Mouse (Mus musculus) limb, embryonic 13.5 days (tissue): ENCODE measurements at regions not wholly inside any gene's neighbourhood (a gene's known extent, or its start where the extent isn't known, plus 50 kb on each side); places are given as distances from the start of the nearest gene placed in this dataset.

Experiments
- ATAC-seq: fragments of 200-750 bp; cut with Nextera tagmentation; 2 replicates; pipeline ENCODE4 v1.8.0; 2017; ENCODE audit warnings: low read depth, moderate number of reproducible peaks, moderate TSS enrichment; ENCODE audit not compliant: low FRiP score
- H3K27ac ChIP-seq: fragments of 300-500 bp; sonication (generic); 2 replicates; pipeline ENCODE4 v1.5.1; 2015; ENCODE audit warnings: inconsistent platforms, mild to moderate bottlenecking, moderate library complexity
- H3K27me3 ChIP-seq: fragments of 300-500 bp; sonication (generic); 2 replicates; pipeline ENCODE4 v1.6.1; 2015; ENCODE audit warnings: mild to moderate bottlenecking, inconsistent platforms
- H3K36me3 ChIP-seq: fragments of 300-500 bp; sonication (generic); 2 replicates; pipeline ENCODE4 v1.6.1; 2015; ENCODE audit warnings: inconsistent platforms, mild to moderate bottlenecking, moderate library complexity
- H3K4me1 ChIP-seq: fragments of 300-500 bp; sonication (generic); 2 replicates; pipeline ENCODE4 v1.6.1; 2015; ENCODE audit warnings: inconsistent platforms
- H3K4me2 ChIP-seq: fragments of 300-500 bp; sonication (generic); replicated peaks from 2 replicates; pipeline ENCODE4 v1.6.1; 2015; ENCODE audit warnings: inconsistent platforms, mild to moderate bottlenecking, moderate library complexity
- H3K4me3 ChIP-seq: fragments of 300-500 bp; sonication (generic); 2 replicates; pipeline ENCODE4 v1.5.1; 2015; ENCODE audit warnings: moderate library complexity, mild to moderate bottlenecking, inconsistent platforms
- H3K9ac ChIP-seq: fragments of 300-500 bp; sonication (generic); 2 replicates; pipeline ENCODE4 v1.6.1; 2015; ENCODE audit warnings: mild to moderate bottlenecking, inconsistent platforms
- H3K9me3 ChIP-seq: fragments of 300-500 bp; sonication (generic); 2 replicates; pipeline ENCODE4 v1.6.1; 2016; ENCODE audit warnings: inconsistent platforms
- WGBS: fragments of 180-500 bp; shearing (Covaris S2); methylation state at CpG from one replicate; pipeline ENCODE4 v1.1.7; 2015; 5-methylcytosine and 5-hydroxymethylcytosine counted together

DNA sequence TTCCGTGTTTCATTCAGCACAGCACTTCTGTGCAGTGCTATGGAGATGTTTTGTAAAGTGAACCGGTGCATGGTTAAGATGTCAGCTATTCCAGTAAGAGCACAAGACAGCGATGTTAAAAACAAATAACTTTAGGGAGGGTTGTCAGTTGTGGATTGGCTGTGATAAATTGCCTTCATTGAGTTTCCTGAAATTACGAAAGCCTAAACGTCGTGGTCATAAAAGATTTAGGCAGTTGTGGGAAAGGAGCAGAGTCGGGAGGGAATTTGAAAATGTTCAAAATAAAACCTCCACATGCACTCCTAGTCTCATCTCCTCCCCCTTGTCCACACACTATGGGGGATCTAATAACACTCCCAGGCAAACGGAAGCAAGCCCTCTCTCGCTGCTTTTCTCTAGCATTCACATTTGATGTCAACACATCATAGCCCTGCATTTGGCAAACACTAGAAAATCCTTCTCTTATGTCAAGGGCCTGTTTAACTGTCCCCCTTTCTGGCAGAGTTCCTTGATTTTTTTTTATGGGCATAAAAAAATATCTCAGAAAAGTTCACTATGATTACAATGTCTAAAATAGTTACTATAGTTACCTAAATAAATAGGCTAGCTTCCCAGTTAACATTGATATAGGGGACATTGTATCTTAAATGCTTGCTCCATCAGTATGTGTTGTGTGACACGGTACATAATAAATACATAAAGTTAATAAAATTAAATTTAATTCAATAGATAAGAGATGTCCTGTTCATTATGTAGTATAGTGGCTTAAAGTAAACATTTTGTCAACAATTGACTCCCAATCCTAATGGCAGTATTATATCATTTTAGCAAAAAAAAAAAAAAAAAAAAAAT lies 589.2 kb upstream of the Kif18a start:
- H3K27ac ChIP-seq = no peak overlapping the region
- WGBS = 58% methylated on average over 10 of the region's 10 CpGs
- 0 out of 2 replicates have a peak, but pooled peaks cover 2% of the 10 kb centered on the region for H3K4me1 ChIP-seq
- H3K36me3 ChIP-seq = no peaks in the 10 kb centered on the region
- no peak overlapping the region for H3K4me3 ChIP-seq
- no peak for ATAC-seq
- H3K9me3 ChIP-seq = no peaks in the 10 kb centered on the region
- H3K4me2 ChIP-seq = no peak overlapping the region
- H3K27me3 ChIP-seq = no peaks in the 10 kb centered on the region
- H3K9ac ChIP-seq = no peak overlapping the region

DNA sequence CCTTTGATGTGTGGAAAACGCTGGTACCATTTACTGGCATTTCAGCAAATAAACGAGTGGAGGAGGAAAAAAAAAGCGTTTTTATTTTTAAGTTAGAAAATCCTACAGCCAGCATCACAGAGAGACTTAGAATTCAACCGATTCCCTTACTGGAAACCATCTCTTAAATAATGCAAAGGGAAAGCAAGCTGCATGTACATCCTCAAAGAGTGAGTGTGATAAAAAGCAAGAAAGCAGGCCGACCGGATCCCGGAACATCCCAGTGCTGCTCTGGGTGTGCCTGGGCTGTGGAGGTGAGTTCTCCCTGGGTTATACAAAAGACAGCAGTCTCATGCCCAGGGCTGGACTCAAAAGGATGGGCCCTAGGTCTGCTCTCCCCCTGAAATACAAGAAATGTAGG lies 579.2 kb upstream of the Kif18a start:
- Histone ChIP-seq H3K4me3 (no peak overlapping the region), H3K4me2 (no peak overlapping the region), H3K9me3 (no peaks in the 10 kb centered on the region), H3K27me3 (no peaks in the 10 kb centered on the region), H3K36me3 (no peaks in the 10 kb centered on the region), H3K4me1 (no peaks in the 10 kb centered on the region), H3K9ac (no peak overlapping the region), H3K27ac (no peak overlapping the region)
- ATAC-seq = no peak
- WGBS = 54% methylated on average over 7 of the region's 7 CpGs

DNA sequence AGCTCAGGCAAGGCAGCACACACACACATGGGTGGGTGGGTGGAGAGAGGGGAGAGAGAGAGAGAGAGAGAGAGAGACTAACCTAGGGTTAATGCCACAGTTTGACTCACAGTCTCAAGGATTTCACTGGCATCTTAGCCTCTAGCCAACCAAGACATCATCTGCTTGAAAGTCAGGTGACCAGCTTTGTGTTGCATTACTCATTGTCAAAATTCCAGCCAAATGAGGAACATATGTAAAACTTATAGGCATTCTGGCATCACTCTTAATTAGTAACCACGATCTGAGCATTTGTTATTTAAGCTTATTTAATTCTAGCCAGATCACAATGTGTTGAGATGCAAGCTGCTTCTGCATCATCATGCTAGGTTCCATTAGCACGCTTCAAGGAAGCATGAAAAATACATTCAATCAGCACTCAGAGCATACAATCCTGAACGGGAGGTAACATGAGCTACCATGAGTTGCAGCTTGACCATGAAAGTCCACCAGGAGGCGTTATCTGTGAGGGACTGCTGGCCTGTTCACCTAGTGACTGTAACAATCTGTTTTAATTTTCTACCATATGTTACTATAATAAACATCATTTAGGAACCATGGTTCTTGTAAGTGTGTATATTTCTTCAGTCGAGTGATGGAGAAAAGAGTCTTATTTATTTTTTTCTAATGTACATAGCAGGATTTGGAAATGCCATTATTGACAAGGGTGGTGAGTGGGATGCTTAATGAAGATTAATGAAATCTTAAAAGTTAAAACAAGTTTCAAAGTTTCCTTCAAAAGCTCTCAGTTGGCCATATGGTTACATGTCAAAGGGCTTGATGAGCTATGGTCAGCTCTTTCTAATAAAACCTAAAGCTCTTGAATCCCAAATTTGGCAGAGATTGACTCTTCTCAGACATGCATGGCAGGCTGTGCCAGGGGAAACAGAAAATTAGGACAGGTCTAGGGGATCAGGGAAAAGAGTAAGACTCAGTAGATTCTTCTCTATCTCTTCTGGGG lies 572.4 kb upstream of the Kif18a start:
- WGBS = 68% methylated on average over 5 of the region's 5 CpGs
- Histone ChIP-seq H3K4me3 (no peak overlapping the region), H3K27ac (no peak overlapping the region), H3K4me1 (no peaks in the 10 kb centered on the region), H3K27me3 (no peaks in the 10 kb centered on the region), H3K9me3 (no peaks in the 10 kb centered on the region), H3K9ac (no peak overlapping the region), H3K4me2 (no peak overlapping the region), H3K36me3 (no peaks in the 10 kb centered on the region)
- no peak for ATAC-seq

DNA sequence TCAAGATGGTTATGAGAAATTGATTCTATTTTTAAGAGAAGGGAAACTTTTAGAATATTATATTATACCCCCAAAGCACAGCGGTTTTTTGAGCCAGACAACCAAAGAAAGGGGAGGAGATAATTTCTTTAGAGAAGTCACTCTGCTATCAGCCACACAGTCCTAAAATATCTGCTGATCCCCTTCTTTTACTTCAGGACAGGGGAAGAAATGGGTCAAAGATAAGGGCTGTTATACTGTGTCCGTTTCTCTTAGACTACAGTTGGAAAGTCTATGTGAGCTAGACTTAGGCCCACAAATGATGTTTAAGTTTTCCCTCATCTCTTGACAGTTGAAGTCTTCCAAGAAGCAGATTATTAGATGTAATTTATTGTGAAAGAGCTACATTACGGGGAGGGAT lies 538.5 kb upstream of the Kif18a start:
- 81% methylated on average over 3 of the region's 3 CpGs for WGBS
- Histone ChIP-seq H3K27me3 (no peaks in the 10 kb centered on the region), H3K9ac (no peak overlapping the region), H3K4me3 (no peak overlapping the region), H3K4me1 (peaks cover 5% of the 10 kb centered on the region; the same call in 1 of the 2 replicates), H3K27ac (no peak overlapping the region), H3K36me3 (no peaks in the 10 kb centered on the region), H3K9me3 (no peaks in the 10 kb centered on the region), H3K4me2 (no peak overlapping the region)
- no peak for ATAC-seq

DNA sequence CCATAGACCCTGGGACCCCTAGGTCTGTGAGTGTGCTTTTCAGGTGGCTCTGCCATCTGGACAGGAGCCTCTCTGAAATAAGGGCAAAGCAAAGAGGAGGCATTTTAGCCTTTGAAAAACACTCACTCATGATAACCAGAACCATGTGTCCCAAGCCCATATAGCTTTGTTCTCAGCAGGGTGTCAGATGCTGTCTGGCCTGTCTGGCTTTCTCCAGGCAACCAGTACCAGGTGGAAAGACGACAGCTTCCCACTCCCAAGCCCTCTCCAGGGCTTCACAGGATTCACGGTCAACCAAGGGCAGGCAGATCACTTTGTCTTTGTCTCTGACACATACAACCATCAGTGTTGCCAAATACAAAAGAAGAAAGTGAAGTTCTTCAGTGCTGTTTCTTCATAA lies 537.0 kb upstream of the Kif18a start:
- Histone ChIP-seq H3K9ac (no peak overlapping the region), H3K4me3 (no peak overlapping the region), H3K4me1 (peaks cover 5% of the 10 kb centered on the region; the same call in 1 of the 2 replicates), H3K9me3 (no peaks in the 10 kb centered on the region), H3K27ac (no peak overlapping the region), H3K36me3 (no peaks in the 10 kb centered on the region), H3K4me2 (no peak overlapping the region), H3K27me3 (no peaks in the 10 kb centered on the region)
- WGBS = 17% methylated on average over 2 of the region's 2 CpGs
- no peak for ATAC-seq

DNA sequence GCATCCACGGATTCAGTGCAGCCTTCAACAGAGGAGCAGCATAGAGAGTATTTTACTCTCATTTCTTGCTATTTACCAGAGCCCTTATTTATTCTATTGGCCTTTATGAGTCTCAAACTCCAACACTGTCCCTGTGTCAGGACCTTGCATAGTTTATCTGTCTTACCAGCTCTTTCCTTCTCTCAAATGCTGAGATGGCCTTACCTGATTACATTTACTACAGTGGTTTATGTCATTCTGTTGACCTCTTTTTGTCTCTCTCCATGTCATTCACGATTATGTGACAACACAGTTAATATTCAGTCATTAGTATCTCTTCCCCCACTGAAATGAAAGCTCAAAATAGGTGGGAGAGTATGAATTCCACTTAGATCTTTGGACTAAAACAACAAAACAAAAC lies 535.7 kb upstream of the Kif18a start:
- Histone ChIP-seq H3K4me1 (peaks cover 5% of the 10 kb centered on the region; the same call in 1 of the 2 replicates), H3K27ac (no peak overlapping the region), H3K4me2 (no peak overlapping the region), H3K4me3 (no peak overlapping the region), H3K9ac (no peak overlapping the region), H3K27me3 (no peaks in the 10 kb centered on the region), H3K36me3 (no peaks in the 10 kb centered on the region), H3K9me3 (no peaks in the 10 kb centered on the region)
- WGBS = 89% methylated on average over 2 of the region's 2 CpGs
- ATAC-seq = no peak

DNA sequence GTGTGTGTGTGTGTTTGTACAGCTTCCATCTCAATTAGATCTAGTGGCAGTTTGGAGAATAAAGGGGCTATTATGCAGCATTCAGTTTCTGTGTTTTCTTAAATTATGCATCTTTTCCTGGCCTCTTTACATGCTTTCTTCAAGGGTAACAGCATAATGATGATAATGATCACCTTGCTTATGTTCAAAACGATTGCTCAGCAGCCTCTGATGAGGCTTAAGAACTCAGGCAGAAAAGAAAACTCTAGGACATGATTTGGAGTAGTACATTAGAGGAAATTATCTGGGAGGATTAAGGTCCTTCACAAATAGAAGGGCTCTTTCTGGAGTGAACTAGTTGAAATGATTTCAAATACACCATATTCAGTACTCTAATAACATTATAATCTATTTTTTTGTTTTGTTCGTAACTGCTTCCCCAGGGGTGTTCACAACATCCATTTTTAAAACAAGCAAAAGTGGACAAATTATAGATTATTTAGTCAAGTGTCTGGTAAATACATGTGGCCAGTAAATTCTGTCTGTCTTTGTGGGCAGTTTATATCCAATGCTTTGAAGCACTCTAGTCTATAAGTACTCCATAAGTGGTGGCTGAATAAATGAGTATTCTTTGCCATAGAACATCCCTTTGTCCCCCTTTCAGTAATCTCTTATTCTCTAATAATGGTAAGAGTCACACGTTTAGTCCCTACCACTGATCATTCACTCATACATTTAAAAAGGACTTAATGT lies 526.9 kb upstream of the Kif18a start:
- no peak overlapping the region for H3K9ac ChIP-seq
- H3K27ac ChIP-seq = no peak overlapping the region
- 68% methylated on average over 3 of the region's 3 CpGs for WGBS
- no peak overlapping the region for H3K4me2 ChIP-seq
- H3K4me3 ChIP-seq = no peak overlapping the region
- no peaks in the 10 kb centered on the region for H3K9me3 ChIP-seq
- H3K4me1 ChIP-seq = no peaks in the 10 kb centered on the region
- no peak for ATAC-seq
- H3K36me3 ChIP-seq = no peaks in the 10 kb centered on the region
- no peaks in the 10 kb centered on the region for H3K27me3 ChIP-seq

DNA sequence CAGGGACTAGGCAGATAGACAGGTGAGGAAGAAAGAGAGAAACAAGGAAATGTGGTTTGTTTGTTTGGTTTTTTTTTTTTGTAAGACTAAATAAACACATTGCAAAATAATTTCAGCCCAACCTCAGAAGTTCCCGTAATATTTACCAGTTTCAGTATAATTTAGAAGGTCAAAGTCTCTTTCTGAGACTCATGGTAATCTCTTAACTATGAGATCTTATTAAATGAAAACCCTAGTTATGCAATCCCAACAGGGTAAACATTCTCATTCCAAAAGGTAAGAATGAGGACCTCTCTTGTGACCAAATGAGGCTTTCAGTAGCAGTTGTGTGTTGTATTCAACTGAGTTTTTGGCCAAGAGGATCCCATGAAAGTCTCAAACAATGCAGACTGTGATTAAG lies 524.7 kb upstream of the Kif18a start:
- H3K4me2 ChIP-seq = no peak overlapping the region
- H3K27ac ChIP-seq = no peak overlapping the region
- no peak overlapping the region for H3K9ac ChIP-seq
- no peaks in the 10 kb centered on the region for H3K9me3 ChIP-seq
- H3K36me3 ChIP-seq = no peaks in the 10 kb centered on the region
- 71% methylated on average over 1 of the region's 1 CpGs for WGBS
- H3K4me1 ChIP-seq = no peaks in the 10 kb centered on the region
- ATAC-seq = no peak
- no peak overlapping the region for H3K4me3 ChIP-seq
- H3K27me3 ChIP-seq = no peaks in the 10 kb centered on the region

DNA sequence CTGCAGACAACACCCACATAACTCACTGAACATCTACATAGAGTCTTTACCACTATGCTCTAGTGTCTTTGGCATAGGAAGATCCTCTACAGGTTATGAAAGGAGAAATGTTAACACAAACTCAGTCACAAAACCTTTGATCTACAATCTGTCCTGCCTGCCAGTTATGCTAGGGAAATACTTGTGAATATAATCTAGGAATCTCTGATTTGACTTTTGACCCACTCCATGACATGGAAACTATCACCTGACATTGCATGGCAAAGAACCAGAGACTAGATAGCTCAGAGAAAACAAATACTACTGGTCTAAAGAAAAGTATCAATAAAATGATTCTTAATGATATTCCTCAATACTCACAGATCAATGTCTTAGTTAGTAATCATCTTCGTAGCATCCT lies 524.3 kb upstream of the Kif18a start:
- no peak overlapping the region for H3K9ac ChIP-seq
- H3K4me2 ChIP-seq = no peak overlapping the region
- no peaks in the 10 kb centered on the region for H3K4me1 ChIP-seq
- WGBS = 90% methylated on average over 1 of the region's 1 CpGs
- no peaks in the 10 kb centered on the region for H3K9me3 ChIP-seq
- no peaks in the 10 kb centered on the region for H3K36me3 ChIP-seq
- ATAC-seq = no peak
- no peak overlapping the region for H3K4me3 ChIP-seq
- no peak overlapping the region for H3K27ac ChIP-seq
- H3K27me3 ChIP-seq = no peaks in the 10 kb centered on the region

DNA sequence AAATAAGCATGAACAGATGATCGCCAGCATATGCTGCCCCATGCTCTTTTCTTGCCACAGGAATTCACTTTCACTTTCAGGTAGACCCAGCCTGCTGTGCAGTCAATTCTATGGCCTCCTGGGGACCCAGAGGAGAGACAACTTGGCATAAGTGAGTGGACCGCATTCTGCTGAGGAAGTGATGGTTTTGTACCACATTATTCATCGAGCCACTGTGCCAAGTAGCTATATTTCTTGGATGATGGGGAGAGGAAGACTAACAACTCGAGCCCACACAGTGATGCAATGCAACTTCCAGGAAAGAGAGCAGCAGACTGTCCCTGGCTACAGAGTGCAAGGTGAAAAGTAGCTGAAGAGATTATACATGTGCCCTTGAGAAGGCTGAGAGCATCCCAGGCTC lies 515.8 kb upstream of the Kif18a start:
- Histone ChIP-seq H3K36me3 (no peaks in the 10 kb centered on the region), H3K4me3 (no peak overlapping the region), H3K4me2 (no peak overlapping the region), H3K27ac (no peak overlapping the region), H3K4me1 (no peaks in the 10 kb centered on the region), H3K9me3 (no peaks in the 10 kb centered on the region), H3K27me3 (no peaks in the 10 kb centered on the region), H3K9ac (no peak overlapping the region)
- WGBS = 80% methylated on average over 4 of the region's 4 CpGs
- no peak for ATAC-seq

DNA sequence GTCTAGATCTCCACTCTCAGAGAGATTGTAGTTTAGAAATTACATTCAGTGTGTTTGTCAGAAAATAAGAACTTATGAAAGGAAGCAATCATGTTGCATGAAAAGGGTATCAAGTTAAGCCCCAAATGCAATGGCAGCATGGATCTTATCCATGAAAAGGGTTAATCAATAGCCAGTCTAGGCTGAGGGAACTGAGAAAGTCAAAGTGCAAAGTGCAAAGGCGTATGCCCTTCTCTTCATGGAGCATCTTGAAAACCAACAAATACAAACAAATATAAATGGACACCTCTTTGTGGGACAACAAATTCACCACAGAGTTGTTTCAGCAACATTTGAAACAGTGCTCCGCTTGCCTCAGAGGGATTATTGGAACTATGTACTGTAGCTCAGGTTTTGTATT lies 514.1 kb upstream of the Kif18a start:
- 84% methylated on average over 2 of the region's 2 CpGs for WGBS
- no peak for ATAC-seq
- Histone ChIP-seq H3K27me3 (no peaks in the 10 kb centered on the region), H3K4me3 (no peak overlapping the region), H3K9ac (no peak overlapping the region), H3K27ac (no peak overlapping the region), H3K36me3 (no peaks in the 10 kb centered on the region), H3K4me1 (no peaks in the 10 kb centered on the region), H3K9me3 (no peaks in the 10 kb centered on the region), H3K4me2 (no peak overlapping the region)

DNA sequence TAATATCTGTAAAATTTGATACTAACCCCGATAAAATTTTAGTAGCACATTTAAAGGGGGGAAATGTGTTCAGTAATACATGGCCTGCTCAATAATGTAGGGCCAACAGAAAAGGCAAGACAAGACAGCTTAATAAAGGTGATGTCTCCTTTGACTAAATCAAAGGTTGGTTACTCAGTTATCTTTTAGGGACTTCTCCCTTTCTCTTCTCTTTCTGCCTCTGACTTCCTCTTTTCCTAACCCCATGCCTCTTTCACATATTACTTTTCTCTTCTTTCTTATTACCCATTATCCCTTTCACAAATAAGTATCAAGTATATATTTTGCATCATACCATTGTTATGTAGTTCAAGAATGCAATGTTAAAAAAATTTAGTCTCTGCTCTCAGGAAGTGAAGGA lies 510.2 kb upstream of the Kif18a start:
- Histone ChIP-seq H3K4me3 (no peak overlapping the region), H3K4me1 (no peaks in the 10 kb centered on the region), H3K4me2 (no peak overlapping the region), H3K9me3 (no peaks in the 10 kb centered on the region), H3K9ac (no peak overlapping the region), H3K27ac (no peak overlapping the region), H3K27me3 (no peaks in the 10 kb centered on the region), H3K36me3 (no peaks in the 10 kb centered on the region)
- no peak for ATAC-seq
- WGBS = 92% methylated on average over 1 of the region's 1 CpGs
